ENCODE assay signal across 25 mouse cellular contexts in the genomic region with DNA sequence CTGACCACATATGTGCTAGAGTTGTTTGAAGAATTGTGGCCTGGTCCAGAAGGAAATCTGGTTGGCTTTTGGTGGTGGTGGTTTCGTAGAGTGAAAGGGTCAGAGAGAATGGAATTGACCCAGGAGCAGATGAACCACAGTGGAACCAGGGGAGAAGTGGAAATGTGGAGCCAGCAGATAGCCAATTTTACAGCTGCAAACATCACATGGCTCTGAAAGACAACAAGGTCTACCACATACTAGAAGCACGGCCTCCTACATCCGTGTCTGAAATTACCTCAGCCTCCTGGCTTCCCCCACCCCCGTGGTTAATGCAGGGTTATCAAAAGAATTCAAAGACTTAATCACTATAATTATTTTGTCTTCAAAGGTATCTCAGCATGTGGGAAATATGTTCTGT. TPM values are rescaled to one million over a fixed set of nuclear protein-coding genes. Genes with fewer than 3 reads are reported as not detected.
DNase-seq lines count a peak whose midpoint lies in the region; ATAC-seq and TF ChIP-seq lines count a peak whose summit lies in the region.
"Had no signal": no experiment of that assay in that cellular context is flagged by ENCODE, and none has a peak within 500 bp of the region (broad histone marks: within the 10 kb centered on the region; RNA-seq: fewer than 3 reads in every experiment).

No protein-coding gene starts in this region.

- H3K36me3 ChIP-seq in heart, embryonic 11.5 days (ENCODE audit: control insufficient read depth, insufficient read depth, low read length), result no peaks in the 10 kb centered on the region
- no peaks in the 10 kb centered on the region for H3K36me3 ChIP-seq in G1E (replicated peaks)
- H3K36me3 ChIP-seq in liver, embryonic 14.5 days (replicated peaks; ENCODE audit: control insufficient read depth, insufficient read depth, low read depth), result no peaks in the 10 kb centered on the region
- H3K36me3 ChIP-seq: forebrain, embryonic 15.5 days; kidney, embryonic 15.5 days; midbrain, embryonic 12.5 days; stomach, embryonic 15.5 days had no signal

- no peak for DNase-seq in heart, postnatal 4 days
- no peak for DNase-seq in G1E (ENCODE audit: low spot score)
- DNase-seq in liver, embryonic 14.5 days (ENCODE audit: low read depth in 3 of 3, low spot score in 3 of 3), result peak; percentile 26 to 49 (median 29)
- no peak for DNase-seq in right cerebral cortex, postnatal 14 days
- no peak for DNase-seq in yolk sac, embryonic 10.5 days (ENCODE audit: low spot score)
- DNase-seq in thymus, postnatal 0 days (ENCODE audit: low spot score), result no peak
- DNase-seq: adrenal gland, postnatal 36 days; cerebellum, postnatal 10 days; layer of hippocampus, postnatal 36 days; left cerebral cortex, postnatal 4 days; right cerebral cortex, postnatal 4 days had no signal

- peaks cover 6% of the 10 kb centered on the region; the same call in 1 of the 2 replicates for H3K4me1 ChIP-seq in heart, embryonic 11.5 days (ENCODE audit: control insufficient read depth, insufficient read depth, low read length)
- peaks cover 43% of the 10 kb centered on the region for H3K4me1 ChIP-seq in G1E (ENCODE audit: insufficient read depth, low read depth, low read length)
- H3K4me1 ChIP-seq in liver, embryonic 14.5 days (replicated peaks; ENCODE audit: control insufficient read depth in 2 of 2, insufficient read depth in 2 of 2, low read length in 1 of 2), result peaks cover 34 to 39% of the 10 kb centered on the region in 2 experiments
- H3K4me1 ChIP-seq: forebrain, embryonic 15.5 days; kidney, embryonic 15.5 days; midbrain, embryonic 12.5 days had no signal

- no peak overlapping the region for H3K9ac ChIP-seq in heart, embryonic 11.5 days (ENCODE audit: low read depth, low read length)
- peak overlapping the region; percentile 75 for H3K9ac ChIP-seq in liver, embryonic 14.5 days (replicated peaks)
- H3K9ac ChIP-seq: forebrain, embryonic 15.5 days; kidney, embryonic 15.5 days; midbrain, embryonic 12.5 days; stomach, embryonic 15.5 days had no signal

- H3K27me3 ChIP-seq in heart, embryonic 11.5 days (ENCODE audit: control insufficient read depth, insufficient read depth, low read length), result no peaks in the 10 kb centered on the region
- peaks cover 12% of the 10 kb centered on the region for H3K27me3 ChIP-seq in G1E (ENCODE audit: insufficient read depth, low read length)
- no peaks in the 10 kb centered on the region for H3K27me3 ChIP-seq in liver, embryonic 14.5 days (ENCODE audit: control insufficient read depth, insufficient read depth, low read length)
- H3K27me3 ChIP-seq: forebrain, embryonic 15.5 days; kidney, embryonic 15.5 days; midbrain, embryonic 12.5 days; stomach, embryonic 15.5 days had no signal

- no peak overlapping the region for H3K4me3 ChIP-seq in heart, embryonic 11.5 days (ENCODE audit: low read depth, low read length)
- H3K4me3 ChIP-seq in G1E (ENCODE audit: low read depth, low read length), result peak overlapping the region; percentile 62; the same call in 1 of the 2 replicates
- H3K4me3 ChIP-seq in liver, embryonic 14.5 days (ENCODE audit: insufficient read depth in 1 of 2, low read depth in 2 of 2, low read length in 2 of 2), result peak overlapping the region in 1 of 2 experiments; percentile 58; a peak in 2 of 4 replicates
- H3K4me3 ChIP-seq: forebrain, embryonic 15.5 days; kidney, embryonic 15.5 days; midbrain, embryonic 12.5 days; stomach, embryonic 15.5 days had no signal

- 84% methylated on average over 4 of the region's 4 CpGs for WGBS in heart, embryonic 11.5 days (ENCODE audit: insufficient replicate concordance)
- 36% methylated on average over 4 of the region's 4 CpGs for WGBS in liver, embryonic 14.5 days (ENCODE audit: insufficient replicate concordance)

- peak; percentile 46; the same call in 1 of the 2 replicates for TF ChIP-seq EP300 in liver, embryonic 14.5 days (IDR thresholded peaks at IDR 0.05; ENCODE audit: low read depth)

- no peak for TF ChIP-seq CTCF in G1E (IDR thresholded peaks at IDR 0.05; ENCODE audit: low read depth, low read length)
- no peak for TF ChIP-seq CTCF in liver, embryonic 14.5 days (IDR thresholded peaks at IDR 0.05; ENCODE audit: low read depth)

- peak overlapping the region; percentile 70; the same call in 1 of the 2 replicates for H3K27ac ChIP-seq in heart, embryonic 11.5 days (ENCODE audit: low read depth, low read length)
- peak overlapping the region; percentile 97 for H3K27ac ChIP-seq in liver, embryonic 14.5 days
- H3K27ac ChIP-seq: forebrain, embryonic 15.5 days; hindbrain, postnatal 0 days; kidney, embryonic 15.5 days; midbrain, embryonic 12.5 days; stomach, embryonic 15.5 days had no signal

- H3K4me2 ChIP-seq in heart, embryonic 11.5 days, result no peak overlapping the region; the same call in 1 of the 2 replicates
- peak overlapping the region; percentile 80 for H3K4me2 ChIP-seq in liver, embryonic 14.5 days (ENCODE audit: low read depth)
- H3K4me2 ChIP-seq: forebrain, embryonic 15.5 days; kidney, embryonic 15.5 days; midbrain, embryonic 12.5 days; stomach, embryonic 15.5 days had no signal

- ATAC-seq in heart, embryonic 11.5 days (replicated peaks; ENCODE audit: insufficient number of reproducible peaks, low FRiP score, low TSS enrichment), result no peak
- no peak for ATAC-seq in G1E (ENCODE audit: extremely low read depth, insufficient number of reproducible peaks, low FRiP score, poor library complexity, severe bottlenecking)
- ATAC-seq in erythroblast, adult 5-6 weeks (replicated peaks; ENCODE audit: low FRiP score, poor library complexity, severe bottlenecking), result peak; percentile 58
- ATAC-seq in liver, embryonic 14.5 days (ENCODE audit: insufficient read depth), result no peak
- ATAC-seq: forebrain, embryonic 15.5 days; hindbrain, postnatal 0 days had no signal

- H3K9me3 ChIP-seq in heart, embryonic 11.5 days (replicated peaks; ENCODE audit: control insufficient read depth, low read length), result no peaks in the 10 kb centered on the region
- H3K9me3 ChIP-seq in G1E (replicated peaks), result no peaks in the 10 kb centered on the region
- H3K9me3 ChIP-seq in liver, embryonic 14.5 days (ENCODE audit: control insufficient read depth, low read length), result no peaks in the 10 kb centered on the region
- H3K9me3 ChIP-seq: forebrain, embryonic 15.5 days; kidney, embryonic 15.5 days; midbrain, embryonic 12.5 days; stomach, embryonic 15.5 days had no signal

RNA-seq across cellular contexts. Expression of a gene that starts 18.8 kb away (rescaled TPM):
- not detected in 2 replicates for polyA plus RNA-seq in heart, embryonic 11.5 days (2014; fragmentation: Nextera tagmentation; extraction: Ambion mirVana)
- total RNA-seq in heart, postnatal 4 days (2021), result not detected
- not detected in 2 replicates for total RNA-seq in G1E (2014; fragmentation: Nextera tagmentation)
- total RNA-seq in G1E (2017), result 0.16 TPM in 1 of 2 replicates, not detected in the other
- polyA plus RNA-seq in G1E (2012), result not detected in 2 replicates
- not detected in 2 replicates for total RNA-seq in erythroblast, adult 5-6 weeks (2015; ENCODE audit: low replicate concordance)
- total RNA-seq in erythroblast, adult 5-6 weeks (2017; ENCODE audit: low replicate concordance), result 0.26 and 0.84 TPM in 2 replicates
- 0.02 and 0.07 TPM in 2 replicates for polyA plus RNA-seq in liver, embryonic 14.5 days (2012; rRNA removed)
- polyA plus RNA-seq in liver, embryonic 14.5 days (2014; fragmentation: Nextera tagmentation; extraction: Ambion mirVana), result 0.04 TPM in 1 of 2 replicates, not detected in the other
- polyA plus RNA-seq in thymus, postnatal 0 days (2015; fragmentation: Nextera tagmentation; extraction: Ambion mirVana), result 0.08 TPM in 1 of 2 replicates, not detected in the other
- total RNA-seq: adrenal gland, postnatal 36 days; gastrocnemius, adult 18-20 months; layer of hippocampus, adult 18-20 months; layer of hippocampus, postnatal 36 days had no signal
- polyA plus RNA-seq: forebrain, embryonic 15.5 days; gonadal fat pad, adult 2 months; heart, postnatal 0 days; hindbrain, postnatal 0 days; kidney, embryonic 15.5 days; lung, adult 2 months; midbrain, embryonic 12.5 days; neural tube, embryonic 14.5 days; stomach, embryonic 15.5 days; thymus, adult 2 months had no signal

RNA-seq across cellular contexts. Expression of a gene that starts 27.8 kb away (rescaled TPM):
- polyA plus RNA-seq in heart, embryonic 11.5 days (2014; fragmentation: Nextera tagmentation; extraction: Ambion mirVana), result 60.6 and 75.0 TPM in 2 replicates
- total RNA-seq in heart, postnatal 4 days (2021), result 10 to 100 TPM; 37.6 to 38.0 TPM
- total RNA-seq in G1E (2014; fragmentation: Nextera tagmentation), result 66.2 and 68.0 TPM in 2 replicates
- total RNA-seq in G1E (2017), result 88.0 and 108 TPM in 2 replicates
- polyA plus RNA-seq in G1E (2012), result 11.1 and 13.5 TPM in 2 replicates
- 219 and 226 TPM in 2 replicates for total RNA-seq in erythroblast, adult 5-6 weeks (2015; ENCODE audit: low replicate concordance)
- total RNA-seq in erythroblast, adult 5-6 weeks (2017; ENCODE audit: low replicate concordance), result 338 and 399 TPM in 2 replicates
- 16.3 and 24.4 TPM in 2 replicates for polyA plus RNA-seq in liver, embryonic 14.5 days (2012; rRNA removed)
- 57.7 and 57.8 TPM in 2 replicates for polyA plus RNA-seq in liver, embryonic 14.5 days (2014; fragmentation: Nextera tagmentation; extraction: Ambion mirVana)
- polyA plus RNA-seq in thymus, postnatal 0 days (2015; fragmentation: Nextera tagmentation; extraction: Ambion mirVana), result 120 and 125 TPM in 2 replicates

Comparison
In these comparisons a context has a peak if more than half of its experiments do, and no peak if none do; other contexts are left out.
1. DNase-seq: peak in liver, embryonic 14.5 days (3 of 3); none in heart, postnatal 4 days (single experiment), G1E (single experiment), right cerebral cortex, postnatal 14 days (single experiment), yolk sac, embryonic 10.5 days (single experiment) and thymus, postnatal 0 days (single experiment).